31 mouse cellular contexts compared by ENCODE assay signal in genomic region chr19:27489053-27489452, GRCm38 (mm10). TPM values are rescaled to one million over a fixed set of nuclear protein-coding genes. Genes with fewer than 3 reads are reported as not detected.
A peak's percentile ranks its signal among the peaks of the same experiment; 100 is the strongest.
DNase-seq lines count a peak whose midpoint lies in the region; ATAC-seq and TF ChIP-seq lines count a peak whose summit lies in the region.
"Had no signal": no experiment of that assay in that cellular context is flagged by ENCODE, and none has a peak within 500 bp of the region (broad histone marks: within the 10 kb centered on the region; RNA-seq: fewer than 3 reads in every experiment).

No protein-coding gene starts in this region.

- H3K27me3 ChIP-seq in intestine, embryonic 16.5 days (replicated peaks; ENCODE audit: control insufficient read depth, insufficient read depth, low read length): no peaks in the 10 kb centered on the region
- H3K27me3 ChIP-seq: forebrain, embryonic 12.5 days; forebrain, embryonic 15.5 days; heart, embryonic 12.5 days; heart, embryonic 15.5 days; hindbrain, embryonic 13.5 days; kidney, embryonic 15.5 days had no signal

- H3K4me2 ChIP-seq in intestine, embryonic 16.5 days (ENCODE audit: low read depth, low read length): no peak overlapping the region
- H3K4me2 ChIP-seq: forebrain, embryonic 12.5 days; forebrain, embryonic 15.5 days; heart, embryonic 12.5 days; heart, embryonic 15.5 days; hindbrain, embryonic 13.5 days; kidney, embryonic 15.5 days had no signal

- ATAC-seq in intestine, embryonic 16.5 days: no peak
- ATAC-seq: CD4-positive, CD25-positive, alpha-beta regulatory T cell, adult 4 months; forebrain, embryonic 15.5 days; hindbrain, postnatal 0 days; inflammation-experienced regulatory T-cells, adult 6 months; intestine, postnatal 0 days; Patski had no signal

- TF ChIP-seq POLR2A in embryonic fibroblast, embryonic 13.5 days (IDR thresholded peaks at IDR 0.05; ENCODE audit: low read depth, low read length): no peak

- WGBS in intestine, embryonic 16.5 days: 80% methylated on average over 4 of the region's 4 CpGs

- no peak overlapping the region for H3K9ac ChIP-seq in intestine, embryonic 16.5 days (ENCODE audit: low read depth, low read length)
- H3K9ac ChIP-seq: forebrain, embryonic 12.5 days; forebrain, embryonic 15.5 days; heart, embryonic 12.5 days; heart, embryonic 15.5 days; hindbrain, embryonic 13.5 days; kidney, embryonic 15.5 days had no signal

- TF ChIP-seq CTCF in embryonic fibroblast, embryonic 13.5 days (IDR thresholded peaks at IDR 0.05; ENCODE audit: borderline replicate concordance, insufficient read depth, low read length): no peak

- H3K36me3 ChIP-seq in intestine, embryonic 16.5 days (ENCODE audit: control insufficient read depth, insufficient read depth, low read length): no peaks in the 10 kb centered on the region
- H3K36me3 ChIP-seq: forebrain, embryonic 12.5 days; forebrain, embryonic 15.5 days; heart, embryonic 12.5 days; heart, embryonic 15.5 days; hindbrain, embryonic 10.5 days; hindbrain, embryonic 13.5 days; kidney, embryonic 15.5 days had no signal

- peak; percentile 57 for DNase-seq in 3134 (ENCODE audit: extremely low read depth, insufficient read length, low spot score)
- DNase-seq in 416B (ENCODE audit: low read depth): peak; percentile 1
- peak; percentile 76 for DNase-seq in NIH3T3 (ENCODE audit: low read depth)
- no peak for DNase-seq in embryo, embryonic 10 days (ENCODE audit: low spot score)
- DNase-seq in cerebellum, adult 9-11 months: no peak
- no peak for DNase-seq in heart, adult 9 months (ENCODE audit: low spot score in 2 of 2)
- DNase-seq: adrenal gland, adult 2 months; adrenal gland, postnatal 14 days; B cell, adult 2 months; cerebellum, adult 18-20 months; cerebellum, postnatal 10 days; cerebellum, postnatal 36 days; gastrocnemius, postnatal 25 days; heart, adult 2 months; heart, postnatal 10 days; heart, postnatal 36 days; kidney, adult 2 months had no signal

- H3K9me3 ChIP-seq in intestine, embryonic 16.5 days (ENCODE audit: control insufficient read depth, low read length): no peaks in the 10 kb centered on the region
- H3K9me3 ChIP-seq: forebrain, embryonic 12.5 days; forebrain, embryonic 15.5 days; heart, embryonic 15.5 days; hindbrain, embryonic 13.5 days; kidney, embryonic 15.5 days had no signal

- H3K27ac ChIP-seq in embryonic fibroblast, embryonic 13.5 days (ENCODE audit: insufficient read depth, low read length): peak overlapping the region; percentile 56
- H3K27ac ChIP-seq in intestine, embryonic 16.5 days (ENCODE audit: low read length): no peak overlapping the region
- H3K27ac ChIP-seq: forebrain, embryonic 12.5 days; forebrain, embryonic 15.5 days; heart, adult 2 months; heart, embryonic 15.5 days; hindbrain, embryonic 10.5 days; hindbrain, embryonic 13.5 days; hindbrain, postnatal 0 days; kidney, embryonic 15.5 days had no signal

- H3K4me3 ChIP-seq in embryonic fibroblast, embryonic 13.5 days (ENCODE audit: insufficient read depth, low read length): no peak overlapping the region
- no peak overlapping the region for H3K4me3 ChIP-seq in intestine, embryonic 16.5 days (ENCODE audit: low read length)
- H3K4me3 ChIP-seq: forebrain, embryonic 12.5 days; forebrain, embryonic 15.5 days; heart, adult 2 months; heart, embryonic 12.5 days; heart, embryonic 15.5 days; hindbrain, embryonic 10.5 days; hindbrain, embryonic 13.5 days; kidney, embryonic 15.5 days had no signal

- peaks cover 3% of the 10 kb centered on the region for H3K4me1 ChIP-seq in embryonic fibroblast, embryonic 13.5 days (ENCODE audit: control insufficient read depth, insufficient read depth, low read length)
- H3K4me1 ChIP-seq in intestine, embryonic 16.5 days (ENCODE audit: control insufficient read depth, insufficient read depth, low read length): no peaks in the 10 kb centered on the region
- H3K4me1 ChIP-seq: forebrain, embryonic 12.5 days; forebrain, embryonic 15.5 days; heart, embryonic 12.5 days; heart, embryonic 15.5 days; hindbrain, embryonic 10.5 days; hindbrain, embryonic 13.5 days; kidney, embryonic 15.5 days had no signal

RNA-seq across cellular contexts. Expression of gene Pum3, which starts 59.4 kb away (rescaled TPM):
- 105 and 111 TPM in 2 replicates for polyA plus RNA-seq in embryonic fibroblast, embryonic 13.5 days (2011; ENCODE audit: insufficient read length, low read depth, missing spikeins)
- polyA plus RNA-seq in intestine, embryonic 16.5 days (2015; fragmentation: Nextera tagmentation; extraction: Ambion mirVana): 57.6 and 63.1 TPM in 2 replicates

Comparison
In these comparisons a context has a peak if more than half of its experiments do, and no peak if none do; other contexts are left out.
1. DNase-seq: peak in 3134 (single experiment), 416B (single experiment) and NIH3T3 (single experiment); none in embryo, embryonic 10 days (single experiment), cerebellum, adult 9-11 months (single experiment) and heart, adult 9 months (0 of 2).